24 mouse cellular contexts compared by ENCODE assay signal in the genomic region with DNA sequence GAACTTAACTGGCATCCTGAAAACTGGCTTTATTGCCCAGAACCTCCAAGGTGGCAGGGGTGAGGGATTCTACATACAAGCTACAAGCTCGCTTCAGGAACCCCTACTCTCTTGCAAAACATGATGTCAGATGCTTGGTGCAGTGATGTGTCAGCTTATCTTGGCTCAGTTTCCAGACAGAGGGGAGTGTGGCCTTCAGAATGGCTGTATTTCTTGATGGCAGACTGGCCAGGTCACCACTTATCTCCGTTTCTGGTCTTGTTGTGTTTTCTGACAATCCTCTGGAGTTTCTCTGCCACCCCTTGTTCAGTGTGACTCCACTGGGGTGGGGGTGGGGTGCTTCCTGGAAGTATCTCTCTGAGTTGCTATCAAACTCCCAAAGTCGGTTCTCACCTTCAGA. TPM values are rescaled to one million over a fixed set of nuclear protein-coding genes. Genes with fewer than 3 reads are reported as not detected.
DNase-seq lines count a peak whose midpoint lies in the region; ATAC-seq lines count a peak whose summit lies in the region.
"Had no signal": no experiment of that assay in that cellular context is flagged by ENCODE, and none has a peak within 500 bp of the region (broad histone marks: within the 10 kb centered on the region; RNA-seq: fewer than 3 reads in every experiment).

No protein-coding gene starts in this region.

- no peak for ATAC-seq in midbrain, embryonic 14.5 days (ENCODE audit: low FRiP score, low TSS enrichment)
- ATAC-seq: forebrain, embryonic 16.5 days; intestine, embryonic 16.5 days; liver, embryonic 12.5 days; liver, postnatal 0 days; midbrain, embryonic 13.5 days; Patski had no signal

- H3K4me3 ChIP-seq in heart, embryonic 10.5 days: no peak overlapping the region
- no peak overlapping the region for H3K4me3 ChIP-seq in midbrain, embryonic 10.5 days
- H3K4me3 ChIP-seq in midbrain, embryonic 14.5 days (replicated peaks; ENCODE audit: low read depth, low read length): no peak overlapping the region
- H3K4me3 ChIP-seq: embryonic facial prominence, embryonic 13.5 days; hindbrain, embryonic 12.5 days; liver, embryonic 12.5 days; midbrain, embryonic 13.5 days; stomach, embryonic 15.5 days had no signal

- H3K27ac ChIP-seq in heart, embryonic 10.5 days: peak overlapping the region; percentile 29; the same call in 1 of the 2 replicates
- peak overlapping the region; percentile 13; the same call in 1 of the 2 replicates for H3K27ac ChIP-seq in midbrain, embryonic 10.5 days (replicated peaks)
- no peak overlapping the region for H3K27ac ChIP-seq in midbrain, embryonic 14.5 days (replicated peaks; ENCODE audit: low read depth, low read length)
- H3K27ac ChIP-seq: embryonic facial prominence, embryonic 13.5 days; hindbrain, embryonic 12.5 days; liver, embryonic 12.5 days; midbrain, embryonic 13.5 days; stomach, embryonic 15.5 days had no signal

- no peak overlapping the region for H3K4me2 ChIP-seq in midbrain, embryonic 14.5 days (ENCODE audit: low read length)
- H3K4me2 ChIP-seq: embryonic facial prominence, embryonic 13.5 days; hindbrain, embryonic 12.5 days; liver, embryonic 12.5 days; midbrain, embryonic 13.5 days; stomach, embryonic 15.5 days had no signal

- WGBS in heart, embryonic 10.5 days: 19% methylated on average over 3 of the region's 3 CpGs
- 57% methylated on average over 3 of the region's 3 CpGs for WGBS in midbrain, embryonic 10.5 days
- 57% methylated on average over 3 of the region's 3 CpGs for WGBS in midbrain, embryonic 14.5 days

- H3K27me3 ChIP-seq in heart, embryonic 10.5 days (ENCODE audit: insufficient read depth, poor library complexity, severe bottlenecking): peaks cover 12% of the 10 kb centered on the region; the same call in 1 of the 2 replicates
- H3K27me3 ChIP-seq in midbrain, embryonic 10.5 days (ENCODE audit: low read depth, poor library complexity, severe bottlenecking): no peaks in the 10 kb centered on the region; the same call in 1 of the 2 replicates
- no peaks in the 10 kb centered on the region for H3K27me3 ChIP-seq in midbrain, embryonic 14.5 days (ENCODE audit: control insufficient read depth, insufficient read depth, low read length)
- H3K27me3 ChIP-seq: embryonic facial prominence, embryonic 13.5 days; hindbrain, embryonic 12.5 days; stomach, embryonic 15.5 days had no signal

- DNase-seq in heart, embryonic 10.5 days (ENCODE audit: low spot score): no peak
- no peak for DNase-seq in heart, adult 8-10 months (ENCODE audit: low spot score)
- DNase-seq in midbrain, embryonic 10.5 days (ENCODE audit: low spot score): no peak
- no peak for DNase-seq in midbrain, embryonic 14.5 days
- peak; percentile 30 for DNase-seq in adrenal gland, adult 8-10 months
- DNase-seq in adrenal gland, postnatal 36 days: peak; percentile 42 to 47
- DNase-seq in right cerebral cortex, postnatal 25 days: no peak
- DNase-seq: cerebellum, adult 18-20 months; heart, postnatal 14 days; kidney, adult 9 months; kidney, postnatal 14 days; layer of hippocampus, adult 9-11 months; liver, postnatal 0 days; lung, postnatal 36 days; retina, postnatal 1 day; right cerebral cortex, postnatal 14 days had no signal

- no peaks in the 10 kb centered on the region for H3K36me3 ChIP-seq in heart, embryonic 10.5 days
- H3K36me3 ChIP-seq in midbrain, embryonic 10.5 days: no peaks in the 10 kb centered on the region
- H3K36me3 ChIP-seq in midbrain, embryonic 14.5 days (ENCODE audit: control insufficient read depth, insufficient read depth, low read length): no peaks in the 10 kb centered on the region
- H3K36me3 ChIP-seq: embryonic facial prominence, embryonic 13.5 days; hindbrain, embryonic 12.5 days; liver, embryonic 12.5 days; midbrain, embryonic 13.5 days; stomach, embryonic 15.5 days had no signal

- peaks cover 35% of the 10 kb centered on the region for H3K4me1 ChIP-seq in heart, embryonic 10.5 days
- peaks cover 29% of the 10 kb centered on the region for H3K4me1 ChIP-seq in midbrain, embryonic 10.5 days
- H3K4me1 ChIP-seq in midbrain, embryonic 14.5 days (ENCODE audit: control insufficient read depth, insufficient read depth, low read length): peaks cover 29% of the 10 kb centered on the region
- H3K4me1 ChIP-seq: stomach, embryonic 15.5 days had no signal

- no peaks in the 10 kb centered on the region for H3K9me3 ChIP-seq in heart, embryonic 10.5 days
- H3K9me3 ChIP-seq in midbrain, embryonic 10.5 days (replicated peaks): no peaks in the 10 kb centered on the region
- no peaks in the 10 kb centered on the region for H3K9me3 ChIP-seq in midbrain, embryonic 14.5 days (ENCODE audit: control insufficient read depth, low read length)
- H3K9me3 ChIP-seq: embryonic facial prominence, embryonic 13.5 days; hindbrain, embryonic 12.5 days; liver, embryonic 12.5 days; midbrain, embryonic 13.5 days; stomach, embryonic 15.5 days had no signal

- no peak overlapping the region for H3K9ac ChIP-seq in midbrain, embryonic 14.5 days (replicated peaks; ENCODE audit: low read length)
- H3K9ac ChIP-seq: embryonic facial prominence, embryonic 13.5 days; hindbrain, embryonic 12.5 days; liver, embryonic 12.5 days; liver, postnatal 0 days; midbrain, embryonic 13.5 days; stomach, embryonic 15.5 days had no signal

RNA-seq across cellular contexts. Expression of a gene that starts 24.3 kb away (rescaled TPM):
- 2.7 and 4.9 TPM in 2 replicates for polyA plus RNA-seq in heart, embryonic 10.5 days (2016; fragmentation: Nextera tagmentation; extraction: Ambion mirVana)
- total RNA-seq in heart, adult 8-10 months (2022): 10 to 100 TPM; 19.8 to 24.7 (median 21.0) TPM
- polyA plus RNA-seq in midbrain, embryonic 10.5 days (2016; fragmentation: Nextera tagmentation; extraction: Ambion mirVana): 3.4 and 3.7 TPM in 2 replicates
- 6.6 and 7.2 TPM in 2 replicates for polyA plus RNA-seq in midbrain, embryonic 14.5 days (2014; fragmentation: Nextera tagmentation; extraction: Ambion mirVana)
- 10 to 100 TPM; 62.7 to 75.1 (median 65.4) TPM for total RNA-seq in adrenal gland, adult 8-10 months (2022)
- total RNA-seq in adrenal gland, postnatal 36 days (2021): 10 to 100 TPM; 50.0 to 76.7 TPM

Comparison
In these comparisons a context has a peak if more than half of its experiments do, and no peak if none do; other contexts are left out.
1. DNase-seq: peak in adrenal gland, adult 8-10 months (single experiment) and adrenal gland, postnatal 36 days (2 of 2); none in heart, embryonic 10.5 days (single experiment), heart, adult 8-10 months (single experiment), midbrain, embryonic 10.5 days (single experiment), midbrain, embryonic 14.5 days (single experiment) and right cerebral cortex, postnatal 25 days (single experiment).